Mouse (Mus musculus): Measurements from ENCODE around the gene C1qtnf4. TPM values are rescaled to one million over a fixed set of nuclear protein-coding genes. Genes with fewer than 3 reads are reported as not detected.
A peak's percentile ranks its signal among the peaks of the same experiment; 100 is the strongest.

The C1qtnf4 gene
- polyA plus RNA-seq, 1 experiment: 0.02 TPM

- Histone ChIP-seq H3K36me3 (ENCODE audit: control insufficient read depth, insufficient read depth) (peaks cover 25% of the 10 kb centered on the region), H3ac (ENCODE audit: control insufficient read depth, insufficient read length, low read depth) (no peak overlapping the region), H3K79me3 (ENCODE audit: low read depth) (peaks cover 38% of the 10 kb centered on the region), H3K27me3 (ENCODE audit: control insufficient read depth, insufficient read depth, insufficient read length) (no peaks in the 10 kb centered on the region), H3K79me2 (ENCODE audit: control insufficient read depth, insufficient read depth) (peaks cover 41% of the 10 kb centered on the region), H3K4me3 (ENCODE audit: insufficient read depth, poor library complexity, severe bottlenecking) (peak overlapping the region; percentile 7)
- TF ChIP-seq USF1 (IDR thresholded peaks at IDR 0.05; ENCODE audit: low read depth) (no peak), FOSL1 (IDR thresholded peaks at IDR 0.05; ENCODE audit: insufficient read depth, low read length, poor library complexity, severe bottlenecking) (no peak), CTCF (IDR thresholded peaks at IDR 0.05; ENCODE audit: control insufficient read depth, insufficient read depth, insufficient read length) (no peak), MYOD1 (IDR thresholded peaks at IDR 0.05; ENCODE audit: control insufficient read depth, insufficient read length, low read depth) (no peak), CEBPB (IDR thresholded peaks at IDR 0.05; ENCODE audit: low read depth) (no peak), MAX (IDR thresholded peaks at IDR 0.05) (no peak), MYOG (IDR thresholded peaks at IDR 0.05; ENCODE audit: control insufficient read depth, extremely low read depth, insufficient read length) (no peak)
These were observed 39.5 kb upstream of the C1qtnf4 start for GRCm38 (mm10) chr2:90846171-90846570.

DNA sequence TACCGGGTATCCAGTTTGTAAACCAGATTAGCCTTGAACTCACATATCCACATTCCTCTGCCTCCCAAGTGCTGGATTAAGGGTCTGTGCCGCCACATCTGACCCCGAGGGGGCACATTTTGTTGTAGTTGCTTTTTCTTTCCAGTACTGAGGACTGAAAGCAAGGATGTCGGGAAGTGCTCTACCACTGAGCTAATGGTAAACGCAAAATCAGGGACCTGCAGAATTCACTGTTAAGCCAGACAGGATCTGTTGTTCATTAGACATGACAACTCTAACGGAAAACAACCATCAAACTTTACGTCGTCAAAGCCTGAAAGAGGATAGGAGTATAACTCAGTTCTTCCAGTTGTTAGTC is 39.1 kb upstream of the C1qtnf4 start:
- Histone ChIP-seq H3ac (ENCODE audit: control insufficient read depth, insufficient read length, low read depth) (peak overlapping the region; percentile 70), H3K36me3 (ENCODE audit: control insufficient read depth, insufficient read depth) (peaks cover 25% of the 10 kb centered on the region), H3K79me3 (ENCODE audit: low read depth) (peaks cover 39% of the 10 kb centered on the region), H3K27me3 (ENCODE audit: control insufficient read depth, insufficient read depth, insufficient read length) (no peaks in the 10 kb centered on the region), H3K4me3 (ENCODE audit: insufficient read depth, poor library complexity, severe bottlenecking) (peak overlapping the region; percentile 7), H3K79me2 (ENCODE audit: control insufficient read depth, insufficient read depth) (peaks cover 45% of the 10 kb centered on the region)
- TF ChIP-seq USF1 (IDR thresholded peaks at IDR 0.05; ENCODE audit: low read depth) (no peak), FOSL1 (IDR thresholded peaks at IDR 0.05; ENCODE audit: insufficient read depth, low read length, poor library complexity, severe bottlenecking) (no peak), CTCF (IDR thresholded peaks at IDR 0.05; ENCODE audit: control insufficient read depth, insufficient read depth, insufficient read length) (no peak), CEBPB (IDR thresholded peaks at IDR 0.05; ENCODE audit: low read depth) (no peak), MYOG (IDR thresholded peaks at IDR 0.05; ENCODE audit: control insufficient read depth, extremely low read depth, insufficient read length) (no peak), MYOD1 (IDR thresholded peaks at IDR 0.05; ENCODE audit: control insufficient read depth, insufficient read length, low read depth) (no peak), MAX (IDR thresholded peaks at IDR 0.05) (no peak)

DNA sequence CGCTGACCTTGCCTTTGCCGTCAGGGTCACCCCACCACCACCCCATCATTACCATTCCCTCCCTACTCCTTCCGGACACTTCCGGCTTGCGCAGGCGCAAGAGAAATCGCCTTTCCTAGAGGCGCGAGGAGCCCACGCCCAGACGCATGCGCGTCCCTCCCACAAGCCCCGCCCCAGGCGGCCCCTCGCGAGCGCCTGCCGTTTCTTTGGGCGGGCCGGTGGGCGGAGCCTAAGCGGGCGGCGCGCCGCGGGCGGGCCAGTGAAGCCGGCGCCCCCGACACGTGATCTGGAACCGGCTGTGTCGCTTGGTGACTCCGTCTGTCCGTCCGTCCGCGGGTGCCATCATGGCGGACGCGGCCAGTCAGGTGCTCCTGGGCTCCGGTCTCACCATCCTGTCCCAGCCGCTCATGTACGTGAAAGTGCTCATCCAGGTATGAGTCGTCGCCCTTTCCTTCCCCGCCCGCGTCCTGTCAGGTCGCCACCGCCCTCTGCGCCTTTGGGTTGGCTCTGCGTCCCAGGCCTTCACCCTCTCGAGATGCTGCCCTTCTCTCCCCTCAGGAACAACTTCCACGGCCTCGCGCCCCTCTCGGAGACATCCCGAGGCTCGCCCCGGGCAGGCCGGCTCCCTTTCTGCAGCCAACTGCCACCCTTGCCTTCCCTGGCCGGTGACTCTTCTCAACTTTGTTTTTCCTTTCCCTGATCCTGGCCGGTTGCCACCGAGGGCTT is 38.5 kb upstream of the C1qtnf4 start, which contains the start of gene Mtch2:
Mtch2 (plus strand) TSS at position 201 of the 726 bp plus-strand sequence.
- peaks cover 45% of the 10 kb centered on the region for H3K79me2 ChIP-seq (ENCODE audit: control insufficient read depth, insufficient read depth)

DNA sequence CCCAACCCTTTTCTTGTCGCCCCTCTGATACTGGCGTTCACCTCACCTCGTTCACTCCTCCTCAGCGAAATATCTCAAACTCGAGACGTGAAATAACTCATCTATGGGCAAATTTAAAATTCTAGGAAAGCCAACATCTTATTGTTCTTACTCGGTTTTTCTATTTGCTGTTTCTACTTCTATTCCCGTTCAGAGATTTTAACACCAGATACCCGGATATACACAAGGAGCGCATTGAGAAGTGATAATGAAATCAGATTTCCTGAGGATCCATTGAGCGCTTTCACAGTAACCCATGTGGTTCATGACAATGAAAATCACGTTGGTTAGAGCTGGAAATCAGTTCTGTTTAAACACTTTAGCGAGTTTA is 38.0 kb upstream of the C1qtnf4 start:
- H3K79me2 ChIP-seq (ENCODE audit: control insufficient read depth, insufficient read depth): peaks cover 50% of the 10 kb centered on the region
- H3K4me3 ChIP-seq (ENCODE audit: insufficient read depth, poor library complexity, severe bottlenecking): peak overlapping the region; percentile 92
- H3K79me3 ChIP-seq (ENCODE audit: low read depth): peaks cover 39% of the 10 kb centered on the region
- peaks cover 36% of the 10 kb centered on the region for H3K36me3 ChIP-seq (ENCODE audit: control insufficient read depth, insufficient read depth)
- TF ChIP-seq CEBPB (IDR thresholded peaks at IDR 0.05; ENCODE audit: low read depth): no peak
- TF ChIP-seq MAX (IDR thresholded peaks at IDR 0.05): no peak
- TF ChIP-seq MYOD1 (IDR thresholded peaks at IDR 0.05; ENCODE audit: control insufficient read depth, insufficient read length, low read depth): no peak
- no peak for TF ChIP-seq MYOG (IDR thresholded peaks at IDR 0.05; ENCODE audit: control insufficient read depth, extremely low read depth, insufficient read length)
- no peak for TF ChIP-seq FOSL1 (IDR thresholded peaks at IDR 0.05; ENCODE audit: insufficient read depth, low read length, poor library complexity, severe bottlenecking)
- no peak for TF ChIP-seq USF1 (IDR thresholded peaks at IDR 0.05; ENCODE audit: low read depth)
- TF ChIP-seq CTCF (IDR thresholded peaks at IDR 0.05; ENCODE audit: control insufficient read depth, insufficient read depth, insufficient read length): no peak
- H3ac ChIP-seq (ENCODE audit: control insufficient read depth, insufficient read length, low read depth): peak overlapping the region; percentile 79
- no peaks in the 10 kb centered on the region for H3K27me3 ChIP-seq (ENCODE audit: control insufficient read depth, insufficient read depth, insufficient read length)

More for the DNA sequence above, 38.5 kb upstream of the C1qtnf4 start, which contains the start of gene Mtch2:
- H3K27me3 ChIP-seq (ENCODE audit: control insufficient read depth, insufficient read depth, insufficient read length): no peaks in the 10 kb centered on the region
- H3K36me3 ChIP-seq (ENCODE audit: control insufficient read depth, insufficient read depth): peaks cover 31% of the 10 kb centered on the region
- peak; percentile 66 for TF ChIP-seq MAX (IDR thresholded peaks at IDR 0.05)
- TF ChIP-seq FOSL1 (IDR thresholded peaks at IDR 0.05; ENCODE audit: insufficient read depth, low read length, poor library complexity, severe bottlenecking): no peak
- TF ChIP-seq CTCF (IDR thresholded peaks at IDR 0.05; ENCODE audit: control insufficient read depth, insufficient read depth, insufficient read length): no peak
- TF ChIP-seq MYOD1 (IDR thresholded peaks at IDR 0.05; ENCODE audit: control insufficient read depth, insufficient read length, low read depth): no peak
- no peak for TF ChIP-seq MYOG (IDR thresholded peaks at IDR 0.05; ENCODE audit: control insufficient read depth, extremely low read depth, insufficient read length)
- no peak for TF ChIP-seq CEBPB (IDR thresholded peaks at IDR 0.05; ENCODE audit: low read depth)
- TF ChIP-seq USF1 (IDR thresholded peaks at IDR 0.05; ENCODE audit: low read depth): peak; percentile 87
- peaks cover 39% of the 10 kb centered on the region for H3K79me3 ChIP-seq (ENCODE audit: low read depth)
- H3K4me3 ChIP-seq (ENCODE audit: insufficient read depth, poor library complexity, severe bottlenecking): peak within 1 kb of the TSS; percentile 92
- peak within 1 kb of the TSS; percentile 79 for H3ac ChIP-seq (ENCODE audit: control insufficient read depth, insufficient read length, low read depth)

- Histone ChIP-seq H3K27me3 (ENCODE audit: control insufficient read depth, insufficient read depth, insufficient read length) (no peaks in the 10 kb centered on the region), H3ac (ENCODE audit: control insufficient read depth, insufficient read length, low read depth) (no peak overlapping the region), H3K79me2 (ENCODE audit: control insufficient read depth, insufficient read depth) (peaks cover 50% of the 10 kb centered on the region), H3K79me3 (ENCODE audit: low read depth) (peaks cover 39% of the 10 kb centered on the region), H3K36me3 (ENCODE audit: control insufficient read depth, insufficient read depth) (peaks cover 43% of the 10 kb centered on the region), H3K4me3 (ENCODE audit: insufficient read depth, poor library complexity, severe bottlenecking) (peak overlapping the region; percentile 92)
- TF ChIP-seq CEBPB (IDR thresholded peaks at IDR 0.05; ENCODE audit: low read depth) (peak; percentile 41), MAX (IDR thresholded peaks at IDR 0.05) (no peak), USF1 (IDR thresholded peaks at IDR 0.05; ENCODE audit: low read depth) (no peak), FOSL1 (IDR thresholded peaks at IDR 0.05; ENCODE audit: insufficient read depth, low read length, poor library complexity, severe bottlenecking) (no peak), CTCF (IDR thresholded peaks at IDR 0.05; ENCODE audit: control insufficient read depth, insufficient read depth, insufficient read length) (no peak)
These were observed 37.3 kb upstream of the C1qtnf4 start for GRCm38 (mm10) chr2:90848331-90848730.

Data from C2C12 (cell line).